Mouse (Mus musculus) right cerebral cortex, adult 2 months (tissue): ENCODE results near the gene Igsf9b.
A peak's percentile ranks its signal among the peaks of the same experiment; 100 is the strongest.

Experiments used
- DNase-seq, 2 experiments: peaks; one replicate each; pipeline ENCODE4 v3.0.0; 2021 to 2022; ENCODE audit warnings: low spot score in 2 of 2

Gene Igsf9b

DNA sequence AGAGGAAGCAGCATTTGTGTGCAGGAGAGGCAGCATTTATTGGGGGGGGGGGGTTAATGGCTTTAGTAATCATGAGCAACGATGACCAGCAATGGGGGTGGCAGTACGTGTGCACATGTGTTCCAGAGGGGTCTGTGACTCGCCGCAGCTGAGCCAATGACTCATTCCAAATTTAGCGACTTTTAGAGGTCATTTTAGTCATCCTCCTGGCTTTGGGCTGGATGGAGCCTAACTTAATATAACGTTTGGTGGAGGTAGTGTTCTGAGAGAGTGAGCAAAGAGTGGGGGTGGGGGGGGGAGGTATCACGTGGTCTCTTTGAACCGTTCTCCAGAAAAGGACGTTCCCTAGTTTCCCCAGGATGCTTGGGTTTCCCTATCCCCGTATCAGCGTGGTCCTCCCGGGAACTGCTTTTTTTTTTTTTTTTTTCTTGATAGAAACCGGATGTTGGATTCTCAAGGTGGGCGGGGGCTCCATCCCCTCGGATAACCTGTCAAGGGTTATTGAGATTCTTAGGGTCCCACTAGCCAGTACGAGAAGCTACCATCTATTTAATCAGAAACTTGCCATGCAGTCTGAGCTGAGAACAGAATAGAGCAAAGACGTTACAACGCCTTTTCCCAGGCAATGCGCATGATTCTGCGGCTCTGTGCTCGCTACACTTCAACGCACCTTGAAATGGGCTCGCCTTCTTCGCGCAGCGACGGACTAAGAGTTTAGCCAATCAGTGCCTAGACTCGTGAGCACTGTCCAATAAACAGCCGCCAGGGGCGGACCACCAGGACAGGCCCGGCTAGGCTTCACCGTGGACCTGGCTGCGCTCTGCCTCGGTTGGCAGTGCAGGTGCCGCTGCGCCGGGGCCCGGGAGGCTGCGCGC lies at the start of gene Igsf9b:
TSS of gene Igsf9b (plus strand) at position 794 of the 875 bp plus-strand sequence.
- peak; percentile 98 to 99 for DNase-seq

GRCm38 (mm10) chr9:27252034-27252714 lies 46.8 kb upstream of the Igsf9b start:
- DNase-seq: no peak

DNA sequence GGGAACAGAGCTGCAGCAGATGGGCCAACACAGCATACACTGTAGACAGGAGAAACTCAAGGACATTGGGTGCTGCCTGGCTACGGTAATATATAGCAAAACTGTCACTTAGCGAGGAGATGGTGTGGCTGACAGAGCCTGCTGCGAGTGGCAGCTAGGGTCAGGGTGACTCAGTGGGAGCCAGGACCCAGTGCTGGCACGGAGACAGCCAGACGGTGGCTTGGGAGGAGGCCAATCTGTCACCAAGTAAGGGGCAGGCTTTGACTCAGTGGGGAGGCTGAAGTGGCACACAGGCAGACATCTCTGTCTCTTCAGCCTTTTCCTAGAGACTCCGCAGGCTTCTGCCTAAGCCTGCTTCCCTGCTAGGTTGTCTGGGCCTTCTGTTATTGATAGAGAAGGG lies 42.5 kb upstream of the Igsf9b start:
- DNase-seq: no peak

GRCm38 (mm10) chr9:27260378-27260947 lies 38.5 kb upstream of the Igsf9b start:
- DNase-seq: no peak

DNA sequence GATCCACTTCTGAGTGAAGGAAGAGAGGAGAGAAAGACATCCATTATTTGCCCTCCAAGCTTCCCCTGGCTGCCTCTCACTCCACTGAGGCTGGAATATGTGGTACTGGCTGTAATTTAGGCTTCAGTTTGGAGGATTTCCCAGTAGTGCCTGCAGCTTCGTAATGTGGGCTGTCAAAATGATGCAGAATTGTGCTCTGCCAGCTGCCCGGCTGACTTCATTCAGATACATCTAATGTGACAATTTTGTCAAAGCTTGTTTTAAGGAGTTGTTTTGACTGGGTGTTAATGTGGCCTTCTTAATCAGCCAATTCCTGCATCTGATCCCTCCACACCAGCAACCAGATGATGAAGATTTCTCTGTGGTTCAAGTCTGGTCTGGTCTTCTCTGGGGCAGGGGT lies 37.1 kb upstream of the Igsf9b start:
- DNase-seq: peak; percentile 29 to 43

- DNase-seq: no peak
These were observed 34.0 kb upstream of the Igsf9b start for GRCm38 (mm10) chr9:27265009-27265408.

DNA sequence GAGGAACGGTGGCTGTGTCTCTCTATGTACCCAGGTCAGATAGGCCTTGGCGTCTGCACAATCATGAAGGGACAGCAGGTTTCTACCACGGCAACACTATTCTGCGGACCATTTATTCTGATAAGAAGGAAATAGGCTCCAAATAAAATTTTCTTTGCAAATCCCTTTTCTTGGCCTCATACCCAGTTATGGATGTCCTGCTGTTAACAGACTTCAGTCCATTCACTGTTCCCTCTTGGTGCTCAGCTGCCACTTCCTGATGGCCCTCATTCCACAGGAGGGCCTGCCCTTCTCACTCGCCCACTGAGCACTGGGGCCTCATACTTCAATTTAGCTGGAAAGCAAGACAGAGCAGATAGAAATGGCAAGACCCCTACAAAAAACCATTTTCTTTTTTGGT lies 31.1 kb upstream of the Igsf9b start:
- DNase-seq: no peak

DNA sequence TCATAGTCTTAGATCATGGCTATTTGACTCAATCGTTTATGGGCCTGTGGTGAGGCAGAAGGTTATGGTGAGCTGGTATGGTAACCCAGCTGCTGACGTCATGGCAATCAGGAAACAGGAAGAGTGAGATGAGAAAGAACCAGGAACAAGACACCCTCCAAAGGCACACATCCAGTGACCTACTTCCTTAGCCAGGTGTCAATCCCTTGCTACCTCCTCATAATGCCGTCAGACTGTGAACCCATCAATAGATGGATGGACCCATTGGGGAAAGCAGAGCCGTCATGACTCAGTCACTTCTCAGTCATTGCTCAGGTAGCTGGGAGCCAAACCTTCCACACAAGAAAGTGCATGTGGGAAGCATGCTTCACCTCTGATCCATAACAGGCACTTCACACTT lies 30.5 kb upstream of the Igsf9b start:
- DNase-seq: no peak

DNA sequence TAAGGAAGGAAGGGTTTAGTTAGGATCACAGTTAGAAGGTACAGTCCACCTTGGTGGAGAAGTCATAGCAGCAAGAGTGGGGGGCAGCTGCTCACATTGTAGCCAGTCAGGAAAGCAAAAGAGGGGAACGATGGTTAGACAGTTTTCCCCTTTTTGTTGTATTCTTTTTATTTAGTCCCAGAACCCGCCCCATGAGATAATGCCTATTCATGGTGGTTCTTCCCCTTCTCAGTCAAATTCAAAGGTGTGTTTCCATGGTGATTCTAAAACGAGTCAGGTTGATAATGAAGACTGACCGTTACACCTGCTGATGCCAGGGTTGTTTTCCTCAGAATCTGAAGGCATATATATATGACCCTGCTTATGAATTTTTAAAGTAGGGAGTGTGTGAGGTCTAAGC lies 29.7 kb upstream of the Igsf9b start:
- no peak for DNase-seq

DNA sequence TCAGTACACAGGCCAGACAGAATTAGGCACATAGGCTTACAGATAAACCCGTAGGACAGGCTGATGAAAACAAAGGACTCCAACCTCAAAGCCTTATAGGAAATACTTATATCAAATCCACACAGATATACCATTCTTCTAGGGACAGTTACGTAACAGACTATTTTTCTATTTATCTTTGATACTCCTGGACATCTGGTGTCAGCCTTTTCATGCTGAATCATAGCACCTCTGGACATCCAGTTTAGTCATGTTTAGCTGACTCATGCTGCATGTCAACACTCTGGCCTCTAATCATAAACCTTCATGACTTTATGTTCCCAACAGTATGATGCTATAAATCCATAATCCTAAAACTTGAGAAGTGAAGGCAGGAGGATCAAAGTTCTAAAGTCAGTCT lies 29.1 kb upstream of the Igsf9b start:
- no peak for DNase-seq

DNA sequence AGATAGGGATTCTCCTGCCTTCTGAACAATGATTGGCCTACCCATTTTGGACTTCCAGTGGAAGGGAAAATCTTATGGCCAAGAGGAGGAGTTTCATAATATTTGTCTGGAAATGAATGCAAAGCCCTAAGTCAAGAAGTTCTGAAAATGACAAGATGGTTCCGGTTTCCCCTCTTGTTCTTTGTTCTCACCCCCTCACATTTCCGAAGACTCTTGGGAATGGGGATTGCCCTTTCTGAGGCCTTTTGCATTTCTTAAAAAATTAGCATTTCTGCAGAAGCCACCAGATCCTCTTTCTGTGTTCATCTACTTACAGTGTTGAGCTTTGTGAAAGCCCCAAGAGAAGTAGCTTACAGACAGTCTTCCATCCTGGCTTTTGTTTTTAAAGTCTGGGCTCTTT lies 27.1 kb upstream of the Igsf9b start:
- no peak for DNase-seq

GRCm38 (mm10) chr9:27272858-27273257 lies 26.1 kb upstream of the Igsf9b start:
- DNase-seq: no peak

DNA sequence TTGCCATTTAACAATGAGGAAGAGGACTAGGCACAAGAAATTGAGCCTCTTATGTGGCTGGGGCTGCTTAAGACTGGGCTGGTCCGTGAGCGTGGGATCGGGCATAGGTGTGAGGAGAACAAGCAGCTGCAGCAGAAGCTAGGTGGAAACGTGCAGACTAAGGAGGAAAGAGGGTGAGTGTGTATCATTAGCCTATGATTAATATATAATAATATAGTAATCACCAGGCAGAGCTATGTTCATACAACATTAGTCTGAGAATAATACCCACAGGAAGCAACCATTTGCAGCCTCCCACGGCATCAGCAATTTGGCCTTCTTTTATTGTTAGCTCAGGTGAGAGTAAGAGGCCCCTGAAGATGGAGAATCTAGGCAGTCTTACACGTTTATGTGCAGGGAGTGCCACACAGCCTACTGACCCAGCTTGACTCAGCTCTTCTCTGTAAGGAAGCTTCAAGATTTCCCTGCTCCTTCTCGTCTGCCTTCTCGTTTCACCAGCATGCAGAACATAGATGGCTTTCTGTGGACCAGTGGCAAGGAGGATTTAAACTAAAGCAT lies 22.6 kb upstream of the Igsf9b start:
- no peak for DNase-seq

DNA sequence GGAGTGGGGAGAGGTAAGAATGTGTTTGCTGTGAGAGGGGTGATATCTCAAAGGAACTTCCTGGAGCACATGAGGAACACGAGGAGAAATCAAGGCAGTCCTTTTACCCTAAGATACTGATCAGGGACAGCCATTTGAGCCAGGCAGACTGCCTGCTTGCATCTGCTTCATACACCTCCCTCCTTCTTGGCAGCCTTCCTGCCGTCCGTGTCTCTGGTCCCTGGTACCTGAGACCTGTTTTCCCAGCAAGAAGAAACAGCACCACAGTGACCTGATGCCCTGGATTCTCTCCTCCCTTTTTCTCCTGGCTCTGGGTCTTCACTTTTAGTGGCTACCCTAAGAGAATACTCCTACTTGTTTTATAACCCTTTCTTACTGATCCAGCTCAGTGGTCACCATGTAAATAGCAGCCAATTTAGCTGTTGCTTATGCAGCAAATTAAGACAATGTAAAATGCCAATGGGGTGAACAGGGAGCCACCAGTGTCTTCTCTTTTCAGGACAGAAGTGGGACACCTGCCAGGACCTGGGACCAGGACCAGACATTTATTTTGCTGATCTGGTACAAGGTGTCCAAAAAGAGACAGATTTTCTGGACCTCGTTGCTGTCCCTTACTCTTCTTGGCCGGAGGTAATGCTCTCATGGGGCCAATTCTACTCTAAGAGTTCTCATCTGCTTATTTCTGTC lies 21.5 kb upstream of the Igsf9b start:
- DNase-seq: no peak

DNA sequence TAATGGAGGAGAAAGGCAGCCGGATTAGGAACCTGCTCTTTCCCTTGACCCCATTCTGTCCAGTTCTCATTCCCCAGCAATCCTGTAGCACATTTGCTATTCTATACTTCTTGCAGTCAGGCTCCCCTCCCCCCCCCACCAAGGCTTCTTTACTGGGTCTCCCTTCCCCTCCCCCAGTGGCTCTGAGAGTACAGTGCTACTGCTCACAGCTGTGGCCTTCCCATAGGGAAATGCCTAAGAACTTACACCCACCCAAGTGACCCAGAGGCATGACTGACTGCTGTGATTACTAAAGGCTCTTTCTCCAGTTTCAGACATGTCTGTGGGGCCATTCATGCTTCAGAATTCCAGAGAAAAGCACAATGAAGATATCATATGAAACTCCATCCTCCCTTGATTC lies 20.0 kb upstream of the Igsf9b start:
- DNase-seq: no peak

DNA sequence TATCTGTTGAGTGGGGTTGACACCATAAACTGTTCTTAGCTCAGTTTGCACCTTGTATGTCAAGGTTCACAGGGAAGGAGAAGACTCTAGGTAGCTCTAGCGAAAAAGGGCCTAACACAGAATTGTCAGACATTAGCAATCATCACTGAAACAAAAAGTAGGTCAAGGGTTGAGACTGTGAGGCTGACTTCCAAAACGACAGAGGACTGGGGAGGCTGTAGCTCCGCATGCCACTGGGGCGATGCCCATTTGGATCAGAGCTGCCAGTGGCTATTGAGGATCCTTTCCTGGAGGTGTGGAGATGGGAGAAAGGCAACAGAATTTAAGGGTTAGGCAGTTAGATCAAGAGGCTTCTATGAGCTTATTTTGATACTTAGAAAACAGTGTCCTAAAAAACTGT lies 18.0 kb upstream of the Igsf9b start:
- no peak for DNase-seq

DNA sequence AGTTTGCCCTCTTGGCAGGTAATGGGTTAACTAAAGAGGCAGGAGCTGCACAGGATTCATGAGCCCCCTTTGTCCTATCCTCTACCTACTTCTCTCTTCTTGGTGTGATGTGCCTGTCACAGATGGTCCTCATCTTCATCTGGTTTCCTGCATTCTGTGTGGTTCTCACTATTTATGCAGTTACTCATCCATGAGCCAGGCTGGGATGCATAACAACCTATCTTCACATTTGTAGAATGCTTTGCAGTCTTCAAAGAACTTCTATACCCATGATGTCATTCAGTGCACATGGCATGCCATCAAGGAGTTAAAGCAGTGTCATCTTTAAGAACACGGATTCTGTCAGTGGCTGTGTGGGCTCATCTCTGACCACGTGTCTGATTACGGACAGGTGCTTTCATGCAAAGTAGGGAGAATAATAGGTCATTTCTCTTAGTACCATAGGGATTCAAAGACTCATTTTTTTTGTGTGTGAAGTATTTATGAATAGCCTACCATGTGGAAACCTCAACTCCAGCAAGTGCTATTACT lies 13.2 kb upstream of the Igsf9b start:
- no peak for DNase-seq

DNA sequence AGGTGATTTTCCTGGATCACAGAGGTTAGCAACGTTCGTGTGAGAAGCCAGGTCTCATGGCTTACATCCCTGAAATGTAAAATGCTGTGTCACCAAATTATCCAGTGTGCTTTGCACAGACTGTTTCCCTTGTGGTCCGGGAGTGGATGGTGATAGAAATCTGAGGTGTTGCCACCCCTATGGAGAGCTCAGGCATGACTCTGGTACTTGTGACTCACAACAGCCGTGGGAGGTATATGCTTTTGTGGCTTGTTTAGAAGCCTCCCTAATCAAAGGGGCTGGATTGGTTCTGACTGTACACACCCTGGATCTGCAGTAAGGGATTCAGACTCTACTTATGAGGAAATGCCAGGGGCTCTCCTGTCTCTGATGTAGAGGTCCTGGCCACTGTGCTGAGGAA lies 12.7 kb upstream of the Igsf9b start:
- no peak for DNase-seq

GRCm38 (mm10) chr9:27286859-27287258 lies 12.1 kb upstream of the Igsf9b start:
- no peak for DNase-seq

DNA sequence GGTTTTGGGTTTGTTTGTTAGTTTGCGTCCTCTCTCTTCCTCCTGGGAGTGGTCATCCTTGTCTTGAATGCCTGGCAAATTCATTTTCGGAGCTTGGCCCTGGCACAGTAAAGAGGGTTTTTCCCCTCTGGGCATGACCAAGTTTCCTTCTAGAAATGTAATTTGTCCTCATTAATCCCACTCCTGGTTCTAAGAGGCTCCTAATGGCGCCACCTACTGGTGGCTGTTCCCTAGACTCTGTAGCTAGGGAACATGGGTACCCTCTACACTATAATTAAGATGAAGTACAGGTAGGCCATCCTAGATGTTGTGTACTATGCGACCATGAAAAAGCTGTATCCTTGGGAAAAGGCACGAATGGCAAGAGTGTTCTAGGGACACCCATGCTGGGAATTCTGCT lies 11.6 kb upstream of the Igsf9b start:
- no peak for DNase-seq

DNA sequence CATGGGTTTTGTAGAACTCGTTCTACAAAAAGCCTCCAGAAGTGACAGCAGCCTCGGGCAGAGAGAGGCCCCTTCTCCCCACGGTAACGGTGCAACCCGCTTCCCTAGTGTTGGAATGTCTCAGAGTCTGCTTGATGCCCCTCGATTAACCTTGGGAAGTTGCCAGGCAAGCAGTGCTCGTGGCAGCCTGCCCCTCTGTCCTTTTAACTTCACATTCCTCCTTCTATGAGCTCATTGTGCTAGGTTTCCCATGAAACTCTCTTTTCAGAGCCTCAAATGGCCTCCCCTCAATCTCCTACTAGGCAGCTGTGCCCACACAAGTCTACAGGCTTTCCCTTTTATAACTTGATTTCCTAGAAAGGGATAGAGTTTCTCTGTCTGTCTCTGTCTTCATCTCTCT lies 10.6 kb upstream of the Igsf9b start:
- no peak for DNase-seq
